Mouse (Mus musculus) olfactory bulb, adult 2 months (tissue): ENCODE measurements around the gene Il18.

Experiments
- CTCF ChIP-seq: fragments of 200-500 bp; IDR thresholded peaks from 2 replicates; pipeline ENCODE4 v1.5.1; 2012; ENCODE audit warnings: low read depth, mild to moderate bottlenecking, low read length, moderate library complexity; ENCODE audit not compliant: insufficient read depth
- POLR2A ChIP-seq: fragments of 200-500 bp; IDR thresholded peaks from 2 replicates; pipeline ENCODE4 v1.6.1; 2012; ENCODE audit warnings: mild to moderate bottlenecking, low read depth, low read length, moderate library complexity; ENCODE audit not compliant: insufficient read depth

DNA sequence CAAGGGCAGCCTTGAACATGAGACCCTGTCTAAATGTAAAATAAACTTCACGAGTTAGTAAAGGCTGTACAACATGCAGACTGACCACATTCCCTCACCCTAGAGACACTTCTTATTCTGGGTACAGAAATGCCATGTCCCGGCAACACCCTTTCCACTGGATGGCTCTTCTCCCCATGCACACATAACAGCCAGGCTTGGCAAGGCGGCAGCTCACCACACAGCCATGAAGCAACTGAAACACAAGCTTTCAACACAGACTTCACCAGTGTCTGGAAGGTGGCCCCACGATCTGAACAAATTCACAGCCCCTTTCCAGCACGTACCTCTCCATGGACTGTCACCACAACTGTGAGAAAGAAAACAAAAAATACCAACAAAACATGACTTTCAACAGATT, 29.7 kb upstream of the Il18 start:
- TF ChIP-seq CTCF (no peak), POLR2A (no peak)
